Comparison of ENCODE assay signal across 12 mouse cellular contexts in the genomic region with DNA sequence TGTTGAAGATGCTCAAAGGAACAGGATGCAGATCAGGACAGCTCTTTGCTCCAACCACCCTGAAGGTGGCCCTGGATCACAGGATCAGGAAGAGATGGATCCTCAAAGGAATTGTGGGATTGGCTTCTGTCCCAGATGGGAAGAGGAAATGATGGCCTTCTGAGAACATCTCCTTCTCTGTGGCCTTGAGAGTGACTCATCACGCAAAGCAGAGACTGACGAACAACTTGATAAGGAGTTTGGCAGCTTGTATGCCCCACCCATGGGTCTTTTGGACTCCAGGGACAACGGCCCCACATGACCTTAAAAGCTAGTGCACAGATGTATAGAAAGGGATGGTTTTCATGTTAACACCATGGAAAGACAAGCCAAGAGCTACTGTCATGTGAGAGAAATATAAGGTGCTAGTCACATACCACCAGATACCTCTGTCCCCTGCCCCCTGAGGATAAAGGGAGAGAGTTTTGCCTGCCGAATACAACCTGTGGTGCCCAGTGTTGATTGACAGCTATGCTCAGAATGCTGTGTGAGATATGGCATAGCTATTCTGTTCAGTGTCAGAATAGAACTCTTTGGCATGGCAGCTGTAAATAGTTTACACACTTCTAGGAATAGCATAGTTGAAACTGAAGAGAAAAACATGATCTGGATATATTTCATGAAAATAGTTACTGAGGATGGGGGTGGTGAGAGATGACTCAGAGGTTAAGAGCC.
DNase-seq lines count a peak whose midpoint lies in the region; ATAC-seq lines count a peak whose summit lies in the region.
"Had no signal": no experiment of that assay in that cellular context is flagged by ENCODE, and none has a peak within 500 bp of the region (broad histone marks: within the 10 kb centered on the region; RNA-seq: fewer than 3 reads in every experiment).

No protein-coding gene starts in this region.

- no peak overlapping the region for H3K9ac ChIP-seq in kidney, embryonic 16.5 days (replicated peaks; ENCODE audit: low read length)
- no peak overlapping the region for H3K9ac ChIP-seq in heart, embryonic 15.5 days
- H3K9ac ChIP-seq: intestine, embryonic 15.5 days had no signal

- 0 out of 2 replicates have a peak, but pooled peaks cover 9% of the 10 kb centered on the region for H3K4me1 ChIP-seq in kidney, embryonic 16.5 days (ENCODE audit: insufficient read depth, low read length)
- H3K4me1 ChIP-seq in heart, embryonic 15.5 days (replicated peaks) = peaks cover 22% of the 10 kb centered on the region

- no peak overlapping the region for H3K4me3 ChIP-seq in kidney, embryonic 16.5 days (ENCODE audit: low read length)
- H3K4me3 ChIP-seq in heart, embryonic 15.5 days = no peak overlapping the region
- H3K4me3 ChIP-seq: intestine, embryonic 15.5 days had no signal

- no peaks in the 10 kb centered on the region for H3K36me3 ChIP-seq in kidney, embryonic 16.5 days (ENCODE audit: insufficient read depth, low read length)
- H3K36me3 ChIP-seq in heart, embryonic 15.5 days = no peaks in the 10 kb centered on the region
- H3K36me3 ChIP-seq: intestine, embryonic 15.5 days had no signal

- no peaks in the 10 kb centered on the region for H3K27me3 ChIP-seq in kidney, embryonic 16.5 days (ENCODE audit: insufficient read depth, low read length)
- H3K27me3 ChIP-seq in heart, embryonic 15.5 days = no peaks in the 10 kb centered on the region
- H3K27me3 ChIP-seq: intestine, embryonic 15.5 days had no signal

- H3K4me2 ChIP-seq in kidney, embryonic 16.5 days (replicated peaks; ENCODE audit: low read depth, low read length) = no peak overlapping the region
- H3K4me2 ChIP-seq in heart, embryonic 15.5 days = no peak overlapping the region
- H3K4me2 ChIP-seq: intestine, embryonic 15.5 days had no signal

- peak; percentile 27 for DNase-seq in kidney, adult 11 months
- DNase-seq in testis, postnatal 14 days (ENCODE audit: low spot score) = peak; percentile 19
- DNase-seq in testis, postnatal 10 days (ENCODE audit: low spot score) = no peak
- DNase-seq in layer of hippocampus, adult 11-12 months (ENCODE audit: low spot score) = no peak
- no peak for DNase-seq in urinary bladder, postnatal 4 days (ENCODE audit: low spot score in 2 of 2)
- DNase-seq: right cerebral cortex, postnatal 25 days; thymus, postnatal 25 days had no signal

- ATAC-seq in kidney, embryonic 16.5 days (ENCODE audit: low FRiP score, low TSS enrichment) = no peak
- ATAC-seq in heart, embryonic 15.5 days (replicated peaks; ENCODE audit: insufficient number of reproducible peaks, insufficient read depth, low FRiP score, low read depth) = no peak; the same call in 1 of the 2 replicates
- ATAC-seq: forebrain, embryonic 16.5 days; intestine, embryonic 15.5 days; midbrain, embryonic 16.5 days had no signal

- no peaks in the 10 kb centered on the region for H3K9me3 ChIP-seq in kidney, embryonic 16.5 days (ENCODE audit: low read length)
- H3K9me3 ChIP-seq in heart, embryonic 15.5 days (replicated peaks) = no peaks in the 10 kb centered on the region
- H3K9me3 ChIP-seq: intestine, embryonic 15.5 days had no signal

- WGBS in kidney, embryonic 16.5 days = 84% methylated on average over 4 of the region's 4 CpGs
- 33% methylated on average over 4 of the region's 4 CpGs for WGBS in heart, embryonic 15.5 days

- H3K27ac ChIP-seq in kidney, embryonic 16.5 days (ENCODE audit: low read length) = no peak overlapping the region
- peak overlapping the region; percentile 28; the same call in 1 of the 2 replicates for H3K27ac ChIP-seq in heart, embryonic 15.5 days
- H3K27ac ChIP-seq: intestine, embryonic 15.5 days had no signal

Comparison
In these comparisons a context has a peak if more than half of its experiments do, and no peak if none do; other contexts are left out.
1. DNase-seq: peak in kidney, adult 11 months (single experiment) and testis, postnatal 14 days (single experiment); none in testis, postnatal 10 days (single experiment), layer of hippocampus, adult 11-12 months (single experiment) and urinary bladder, postnatal 4 days (0 of 2).